Mouse (Mus musculus) MEL (cell line): ENCODE results near the gene Apbb2.

Experiments used
- CHD1 ChIP-seq: IDR thresholded peaks from 2 replicates; pipeline ENCODE4 v1.6.1; 2012; ENCODE audit warnings: low read depth, mild to moderate bottlenecking, inconsistent platforms, low read length, improper control_type of control experiment
- CTCF ChIP-seq, 3 experiments: IDR thresholded peaks in 2 of 3; conservative IDR thresholded peaks in 1 of 3; 2 replicates each; pipeline ENCODE4 v1.5.1; 2011 to 2012; ENCODE audit warnings: low read length in 3 of 3, low read depth in 2 of 3, mild to moderate bottlenecking in 2 of 3, improper control_type of control experiment in 1 of 3, inconsistent platforms in 1 of 3, mixed read lengths in 1 of 3, moderate library complexity in 1 of 3; ENCODE audit not compliant: control insufficient read depth in 1 of 3, insufficient read depth in 1 of 3, poor library complexity in 1 of 3, severe bottlenecking in 1 of 3
- EP300 ChIP-seq, 2 experiments: IDR thresholded peaks; 2 replicates each; pipeline ENCODE4 v1.6.1; 2011; ENCODE audit warnings: improper control_type of control experiment in 2 of 2, low read length in 2 of 2, low read depth in 1 of 2, mild to moderate bottlenecking in 1 of 2
- HCFC1 ChIP-seq: IDR thresholded peaks from 2 replicates; pipeline ENCODE4 v1.6.1; 2012; ENCODE audit warnings: low read depth, mild to moderate bottlenecking, inconsistent platforms, low read length, improper control_type of control experiment, moderate library complexity
- JUND ChIP-seq: IDR thresholded peaks from 2 replicates; pipeline ENCODE4 v1.6.1; 2011; ENCODE audit warnings: low read depth, mild to moderate bottlenecking, improper control_type of control experiment, low read length
- MAFK ChIP-seq: IDR thresholded peaks from 2 replicates; pipeline ENCODE4 v1.6.1; 2011; ENCODE audit warnings: low read depth, mild to moderate bottlenecking, low read length, improper control_type of control experiment, borderline replicate concordance
- MEF2A ChIP-seq: IDR thresholded peaks from 2 replicates; pipeline ENCODE4 v1.6.1; 2014; ENCODE audit warnings: low read depth, mild to moderate bottlenecking, inconsistent platforms, low read length, improper control_type of control experiment; ENCODE audit not compliant: poor library complexity, insufficient replicate concordance, severe bottlenecking; ENCODE audit errors: extremely low read depth
- MYC ChIP-seq: IDR thresholded peaks from 2 replicates; pipeline ENCODE4 v1.6.1; 2011; ENCODE audit warnings: low read depth, mild to moderate bottlenecking, low read length, improper control_type of control experiment, moderate library complexity
- POLR2A ChIP-seq, 2 experiments: IDR thresholded peaks; 2 replicates each; pipeline ENCODE4 v1.6.1; 2011 to 2012; ENCODE audit warnings: low read length in 2 of 2, mild to moderate bottlenecking in 2 of 2, control low read depth in 1 of 2, improper control_type of control experiment in 1 of 2, low read depth in 1 of 2, moderate library complexity in 1 of 2; ENCODE audit not compliant: control insufficient read depth in 1 of 2, insufficient read depth in 1 of 2, poor library complexity in 1 of 2
- SMC3 ChIP-seq: IDR thresholded peaks from 2 replicates; pipeline ENCODE4 v1.6.1; 2011; ENCODE audit warnings: low read depth, low read length, improper control_type of control experiment

DNA sequence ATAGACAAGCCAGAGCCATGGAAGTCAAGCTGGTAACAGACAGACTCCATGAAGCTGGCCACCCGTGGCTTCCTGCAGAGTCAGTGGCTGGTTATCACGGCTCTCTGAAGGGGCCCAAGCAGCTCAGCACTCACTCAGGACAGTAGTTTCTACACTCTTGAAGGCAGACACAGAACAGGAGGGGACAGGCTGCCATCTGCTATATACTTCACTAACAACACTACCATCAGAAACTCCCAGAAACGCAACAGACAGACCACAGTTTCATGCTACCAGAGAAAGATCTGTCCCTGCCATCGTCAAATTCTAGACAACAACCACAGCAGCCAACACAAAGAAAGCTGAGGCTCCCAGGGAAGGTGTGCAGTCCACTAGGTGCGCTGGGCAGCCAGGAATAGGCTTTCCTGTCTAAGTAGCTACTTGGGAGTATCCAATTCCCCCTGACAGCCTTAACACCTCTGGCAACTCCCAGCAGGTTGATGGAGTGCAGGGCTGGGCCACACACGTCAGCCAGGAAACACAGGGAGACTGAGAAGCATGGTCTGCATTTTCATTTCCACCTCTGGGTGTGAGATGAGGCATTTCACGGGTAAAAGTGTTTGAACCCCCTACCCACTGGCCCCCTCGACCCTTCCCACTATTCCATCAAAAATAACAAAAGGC lies 81.8 kb downstream of the Apbb2 start:
- TF ChIP-seq CTCF (IDR thresholded peaks at IDR 0.05 in 2 of 3, conservative IDR thresholded peaks at IDR 0.05 in 1 of 3; ENCODE audit: control insufficient read depth in 1 of 3, insufficient read depth in 1 of 3, low read depth in 2 of 3, low read length in 3 of 3, poor library complexity in 1 of 3, severe bottlenecking in 1 of 3) (no peak), EP300 (IDR thresholded peaks at IDR 0.05; ENCODE audit: low read depth in 1 of 2, low read length in 2 of 2) (no peak), JUND (no peak), MYC (no peak), MEF2A (no peak), POLR2A (IDR thresholded peaks at IDR 0.05; ENCODE audit: control insufficient read depth in 1 of 2, insufficient read depth in 1 of 2, low read depth in 1 of 2, low read length in 2 of 2, poor library complexity in 1 of 2) (no peak), HCFC1 (no peak), MAFK (no peak), CHD1 (no peak), SMC3 (no peak)
